11 mouse cellular contexts compared by ENCODE assay signal in the genomic region with DNA sequence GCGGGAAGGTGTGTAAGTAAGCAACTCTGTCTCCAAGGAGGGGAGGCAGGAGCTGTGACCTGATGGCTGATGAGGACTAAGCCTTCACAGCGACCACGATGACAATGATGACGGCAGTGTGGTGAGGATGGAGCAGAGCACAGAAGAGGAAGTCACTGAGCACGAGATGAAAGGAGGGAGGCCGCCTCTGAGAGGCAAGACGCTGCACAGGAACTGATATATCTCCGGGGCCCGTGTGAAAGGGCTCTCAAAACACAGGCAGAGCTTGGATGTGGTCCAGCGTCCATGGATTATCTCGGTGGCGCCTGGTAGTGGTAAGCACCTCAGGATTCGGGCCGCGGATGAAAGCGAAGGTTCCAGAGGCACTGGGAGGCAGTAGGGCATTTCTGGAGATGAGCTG.
DNase-seq lines count a peak whose midpoint lies in the region; ATAC-seq lines count a peak whose summit lies in the region.
"Had no signal": no experiment of that assay in that cellular context is flagged by ENCODE, and none has a peak within 500 bp of the region (broad histone marks: within the 10 kb centered on the region; RNA-seq: fewer than 3 reads in every experiment).

No protein-coding gene starts in this region.

- no peak overlapping the region for H3K4me3 ChIP-seq in heart, embryonic 12.5 days
- H3K4me3 ChIP-seq in midbrain, embryonic 13.5 days (replicated peaks) = no peak overlapping the region
- H3K4me3 ChIP-seq: neural tube, embryonic 12.5 days had no signal

- H3K27ac ChIP-seq in heart, embryonic 12.5 days (ENCODE audit: poor library complexity, severe bottlenecking) = no peak overlapping the region
- no peak overlapping the region for H3K27ac ChIP-seq in midbrain, embryonic 13.5 days
- H3K27ac ChIP-seq: liver, embryonic 14.5 days; neural tube, embryonic 12.5 days had no signal

- no peaks in the 10 kb centered on the region for H3K36me3 ChIP-seq in heart, embryonic 12.5 days
- H3K36me3 ChIP-seq in midbrain, embryonic 13.5 days = no peaks in the 10 kb centered on the region
- H3K36me3 ChIP-seq: neural tube, embryonic 12.5 days had no signal

- H3K4me1 ChIP-seq in heart, embryonic 12.5 days (replicated peaks) = peaks cover 38% of the 10 kb centered on the region
- peaks cover 8% of the 10 kb centered on the region for H3K4me1 ChIP-seq in midbrain, embryonic 13.5 days (replicated peaks)

- H3K9me3 ChIP-seq in heart, embryonic 12.5 days (replicated peaks) = no peaks in the 10 kb centered on the region
- H3K9me3 ChIP-seq in midbrain, embryonic 13.5 days = no peaks in the 10 kb centered on the region
- H3K9me3 ChIP-seq: neural tube, embryonic 12.5 days had no signal

- WGBS in heart, embryonic 12.5 days = 9% methylated on average over 16 of the region's 16 CpGs
- 65% methylated on average over 16 of the region's 16 CpGs for WGBS in midbrain, embryonic 13.5 days

- H3K27me3 ChIP-seq in heart, embryonic 12.5 days (replicated peaks) = peaks cover 40% of the 10 kb centered on the region
- H3K27me3 ChIP-seq in midbrain, embryonic 13.5 days = peaks cover 100% of the 10 kb centered on the region

- intact Hi-C loops in gastrocnemius, postnatal 36 days (cut with DNase I) = no loop called here

- peak overlapping the region; percentile 30; the same call in 1 of the 2 replicates for H3K4me2 ChIP-seq in heart, embryonic 12.5 days
- no peak overlapping the region for H3K4me2 ChIP-seq in midbrain, embryonic 13.5 days (replicated peaks)
- H3K4me2 ChIP-seq: neural tube, embryonic 12.5 days had no signal

- peak; percentile 69; the same call in 1 of the 2 replicates for ATAC-seq in heart, embryonic 12.5 days (ENCODE audit: insufficient number of reproducible peaks, low FRiP score)
- ATAC-seq in midbrain, embryonic 13.5 days = no peak

- DNase-seq in heart, adult 9 months (ENCODE audit: low spot score in 2 of 2) = no peak
- DNase-seq in T-cell, adult 2 months (ENCODE audit: low spot score) = peak; percentile 95
- peak; percentile 33 for DNase-seq in lung, postnatal 36 days
- DNase-seq in thymus, adult 18-20 months = peak; percentile 62 to 79
- no peak for DNase-seq in right cerebral cortex, postnatal 14 days
- DNase-seq in gastrocnemius, postnatal 36 days = no peak
- DNase-seq: adrenal gland, postnatal 10 days had no signal

- H3K9ac ChIP-seq in heart, embryonic 12.5 days = no peak overlapping the region
- H3K9ac ChIP-seq in midbrain, embryonic 13.5 days (replicated peaks) = no peak overlapping the region
- H3K9ac ChIP-seq: liver, embryonic 14.5 days; neural tube, embryonic 12.5 days had no signal

Comparison
In these comparisons a context has a peak if more than half of its experiments do, and no peak if none do; other contexts are left out.
1. DNase-seq: peak in T-cell, adult 2 months (single experiment), lung, postnatal 36 days (single experiment) and thymus, adult 18-20 months (2 of 2); none in heart, adult 9 months (0 of 2), right cerebral cortex, postnatal 14 days (single experiment) and gastrocnemius, postnatal 36 days (0 of 2).